Mouse (Mus musculus) ES-E14 (cell line): ENCODE measurements around the gene Ptpa. TPM values are rescaled to one million over a fixed set of nuclear protein-coding genes. Genes with fewer than 3 reads are reported as not detected.

ENCODE experiments used
- DNase-seq: peaks from one replicate; pipeline ENCODE4 v3.0.0-alpha.2; 2013; ENCODE audit warnings: low read depth, low spot score
- H3K27ac ChIP-seq: 2 replicates; pipeline ENCODE4 v1.5.1; 2012; ENCODE audit warnings: low read depth, mild to moderate bottlenecking, low read length, moderate library complexity, mixed read lengths; ENCODE audit not compliant: poor library complexity, insufficient read depth, severe bottlenecking
- H3K36me3 ChIP-seq: 2 replicates; pipeline ENCODE4 v1.6.1; 2012; ENCODE audit warnings: mild to moderate bottlenecking, low read length, moderate library complexity, mixed read lengths; ENCODE audit not compliant: control insufficient read depth, poor library complexity, insufficient read depth, severe bottlenecking
- H3K4me1 ChIP-seq, 2 experiments: fragments of 150-350 bp in 1 of 2; sonication (generic) in 1 of 2; 2 replicates each; pipeline ENCODE4 v1.6.1; 2012; ENCODE audit warnings: low read length in 2 of 2, mild to moderate bottlenecking in 1 of 2, mixed read lengths in 1 of 2; ENCODE audit not compliant: control insufficient read depth in 2 of 2, insufficient read depth in 2 of 2, poor library complexity in 1 of 2
- H3K4me3 ChIP-seq, 2 experiments: fragments of 150-350 bp in 1 of 2; sonication (generic) in 1 of 2; 2 replicates each; pipeline ENCODE4 v1.5.1; 2012; ENCODE audit warnings: low read length in 2 of 2, low read depth in 1 of 2, mild to moderate bottlenecking in 1 of 2, mixed read lengths in 1 of 2; ENCODE audit not compliant: insufficient read depth in 1 of 2, poor library complexity in 1 of 2, severe bottlenecking in 1 of 2
- H3K9ac ChIP-seq: 2 replicates; pipeline ENCODE4 v1.6.1; 2012; ENCODE audit warnings: low read depth, mild to moderate bottlenecking, low read length, mixed read lengths; ENCODE audit not compliant: poor library complexity, insufficient read depth, severe bottlenecking
- H3K9me3 ChIP-seq: fragments of 150-350 bp; sonication (generic); 2 replicates; pipeline ENCODE4 v1.6.1; 2012; ENCODE audit warnings: low read depth, mild to moderate bottlenecking, low read length; ENCODE audit not compliant: control insufficient read depth, insufficient read depth
- CHD2 ChIP-seq: IDR thresholded peaks from 2 replicates; pipeline ENCODE4 v1.6.1; 2014; ENCODE audit warnings: mild to moderate bottlenecking, low read depth, low read length, inconsistent platforms
- HCFC1 ChIP-seq: IDR thresholded peaks from 2 replicates; pipeline ENCODE4 v1.6.1; 2012; ENCODE audit warnings: low read length, inconsistent platforms, borderline replicate concordance; ENCODE audit not compliant: insufficient read depth
- MAFK ChIP-seq: IDR thresholded peaks from 2 replicates; pipeline ENCODE4 v1.6.1; 2014; ENCODE audit warnings: mild to moderate bottlenecking, low read depth, low read length, inconsistent platforms; ENCODE audit not compliant: insufficient read depth
- ZC3H11A ChIP-seq: IDR thresholded peaks from 2 replicates; pipeline ENCODE4 v1.6.1; 2012; ENCODE audit warnings: low read depth, mild to moderate bottlenecking, inconsistent platforms, low read length, borderline replicate concordance
- ZNF384 ChIP-seq: IDR thresholded peaks from 2 replicates; pipeline ENCODE4 v1.6.1; 2012; ENCODE audit warnings: low read depth, low read length, inconsistent platforms
- in situ Hi-C, 2 experiments: fragments of 600-800 bp; cut with MboI; formaldehyde crosslinking; loops; one replicate each; pipeline ENCODE4 v1.15.1; 2025; ENCODE audit warnings: low sequenced_read_pairs in 2 of 2, inconsistent platforms in 1 of 2; ENCODE audit not compliant: unreplicated experiment in 2 of 2
- total RNA-seq: library from RNA; depleted of rRNA; stranded (reverse); fragments of 300-350 nt; gene quantifications from 2 replicates; pipeline ENCODE4 v1.2.3, GENCODE M21; 2012

The Ptpa gene
- total RNA-seq, 1 experiment = 97.9 TPM

GRCm38 (mm10) chr2:30436156-30436545 lies 20.3 kb downstream of the Ptpa start:
- H3K36me3 ChIP-seq = peaks cover 45% of the 10 kb centered on the region
- no peaks in the 10 kb centered on the region for H3K9me3 ChIP-seq
- in situ Hi-C loops = no loop called here
- H3K27ac ChIP-seq = no peak overlapping the region
- DNase-seq = peak; percentile 13
- no peak overlapping the region for H3K4me3 ChIP-seq
- no peak for TF ChIP-seq MAFK
- no peak for TF ChIP-seq CHD2
- TF ChIP-seq HCFC1 = no peak
- no peak; the same call in 1 of the 2 replicates for TF ChIP-seq ZC3H11A
- no peak for TF ChIP-seq ZNF384
- H3K9ac ChIP-seq = no peak overlapping the region
- H3K4me1 ChIP-seq = peaks cover under 1 to 3% of the 10 kb centered on the region in 2 experiments; a peak in 1 of 4 replicates

GRCm38 (mm10) chr2:30436809-30437208 lies 21.0 kb downstream of the Ptpa start:
- Histone ChIP-seq H3K4me1 (peaks cover 3 to 4% of the 10 kb centered on the region in 2 experiments; a peak in 1 of 4 replicates), H3K9me3 (no peaks in the 10 kb centered on the region), H3K4me3 (no peak overlapping the region), H3K9ac (no peak overlapping the region), H3K36me3 (peaks cover 43% of the 10 kb centered on the region), H3K27ac (no peak overlapping the region)
- in situ Hi-C loops = no loop called here
- DNase-seq = no peak
- no peak for TF ChIP-seq HCFC1
- no peak for TF ChIP-seq CHD2
- no peak for TF ChIP-seq MAFK
- no peak for TF ChIP-seq ZNF384
- no peak for TF ChIP-seq ZC3H11A

GRCm38 (mm10) chr2:30437791-30438190 lies 22.0 kb downstream of the Ptpa start:
- H3K27ac ChIP-seq = no peak overlapping the region
- peaks cover 39% of the 10 kb centered on the region for H3K36me3 ChIP-seq
- peaks cover 6 to 10% of the 10 kb centered on the region in 2 experiments for H3K4me1 ChIP-seq
- no peaks in the 10 kb centered on the region for H3K9me3 ChIP-seq
- H3K4me3 ChIP-seq = no peak overlapping the region
- in situ Hi-C loops = no loop called here
- TF ChIP-seq ZNF384 (no peak), HCFC1 (no peak), MAFK (no peak), ZC3H11A (no peak), CHD2 (no peak)
- no peak for DNase-seq
- no peak overlapping the region for H3K9ac ChIP-seq

- no peak for DNase-seq
- peaks cover 41% of the 10 kb centered on the region for H3K36me3 ChIP-seq
- peaks cover 7 to 15% of the 10 kb centered on the region in 2 experiments for H3K4me1 ChIP-seq
- H3K9me3 ChIP-seq = no peaks in the 10 kb centered on the region
- H3K4me3 ChIP-seq = no peak overlapping the region
- no peak for TF ChIP-seq MAFK
- no peak for TF ChIP-seq ZNF384
- TF ChIP-seq HCFC1 = no peak
- TF ChIP-seq CHD2 = no peak
- TF ChIP-seq ZC3H11A = no peak
- H3K9ac ChIP-seq = no peak overlapping the region
- in situ Hi-C loops = no loop called here
- no peak overlapping the region for H3K27ac ChIP-seq
Observed at GRCm38 (mm10) chr2:30439631-30440030, 23.8 kb downstream of the Ptpa start.
